Mouse (Mus musculus) kidney, embryonic 16.5 days (tissue): Measurements from ENCODE around the gene Tarsl2. TPM values are rescaled to one million over a fixed set of nuclear protein-coding genes. Genes with fewer than 3 reads are reported as not detected.

Experiments
- ATAC-seq: fragments of 200-750 bp; cut with Nextera tagmentation; 2 replicates; pipeline ENCODE4 v1.8.0; 2017; ENCODE audit warnings: moderate TSS enrichment; ENCODE audit not compliant: low FRiP score, low TSS enrichment
- H3K27ac ChIP-seq: fragments of 300-500 bp; sonication (generic); 2 replicates; pipeline ENCODE4 v1.5.1; 2014; ENCODE audit warnings: low read length
- H3K27me3 ChIP-seq: fragments of 300-500 bp; sonication (generic); 2 replicates; pipeline ENCODE4 v1.6.1; 2014; ENCODE audit warnings: low read length, control low read depth, mixed read lengths; ENCODE audit not compliant: insufficient read depth
- H3K36me3 ChIP-seq: fragments of 300-500 bp; sonication (generic); 2 replicates; pipeline ENCODE4 v1.6.1; 2014; ENCODE audit warnings: low read length, control low read depth, mixed read lengths; ENCODE audit not compliant: insufficient read depth
- H3K4me1 ChIP-seq: fragments of 300-500 bp; sonication (generic); 2 replicates; pipeline ENCODE4 v1.6.1; 2014; ENCODE audit warnings: low read length, control low read depth, mixed read lengths; ENCODE audit not compliant: insufficient read depth
- H3K4me2 ChIP-seq: fragments of 300-500 bp; sonication (generic); replicated peaks from 2 replicates; pipeline ENCODE4 v1.6.1; 2014; ENCODE audit warnings: low read depth, low read length
- H3K4me3 ChIP-seq: fragments of 300-500 bp; sonication (generic); 2 replicates; pipeline ENCODE4 v1.5.1; 2014; ENCODE audit warnings: mild to moderate bottlenecking, low read length
- H3K9ac ChIP-seq: fragments of 300-500 bp; sonication (generic); replicated peaks from 2 replicates; pipeline ENCODE4 v1.6.1; 2014; ENCODE audit warnings: low read length
- H3K9me3 ChIP-seq: fragments of 300-500 bp; sonication (generic); 2 replicates; pipeline ENCODE4 v1.6.1; 2016; ENCODE audit warnings: low read length, control low read depth
- WGBS: fragments of 180-500 bp; shearing (Covaris S2); extraction: QIAGEN DNeasy Blood & Tissue Kit; methylation state at CpG from one replicate; pipeline ENCODE4 v1.1.7; 2014; 5-methylcytosine and 5-hydroxymethylcytosine counted together
- polyA plus RNA-seq: library from polyadenylated mRNA; unstranded; fragments of >200 nt; fragmentation: Nextera tagmentation; extraction: Ambion mirVana; gene quantifications from 2 replicates; pipeline ENCODE4 v1.2.1, GENCODE M21; 2015

The Tarsl2 gene
- polyA plus RNA-seq, result 9.8 and 11.0 TPM in 2 replicates

GRCm38 (mm10) chr7:65644643-65645351 lies at the start of gene Tarsl2:
TSS of gene Tarsl2 (plus strand) at chr7:65644898.
- no peaks in the 10 kb centered on the region; the same call in 1 of the 2 replicates for H3K9me3 ChIP-seq
- peak within 1 kb of the TSS; percentile 87 for H3K4me2 ChIP-seq
- H3K4me1 ChIP-seq, result peaks cover 7% of the 10 kb centered on the region; the same call in 1 of the 2 replicates
- peak within 1 kb of the TSS; percentile 74 for H3K4me3 ChIP-seq
- H3K27ac ChIP-seq, result peak within 1 kb of the TSS; percentile 78
- peaks cover 17% of the 10 kb centered on the region for H3K36me3 ChIP-seq
- WGBS, result under 1% methylated on average over 59 of the region's 64 CpGs
- peak within 1 kb of the TSS; percentile 84 for H3K9ac ChIP-seq
- peak; percentile 97 for ATAC-seq
- peaks cover 7% of the 10 kb centered on the region for H3K27me3 ChIP-seq

- Histone ChIP-seq H3K27me3 (no peaks in the 10 kb centered on the region), H3K9me3 (no peaks in the 10 kb centered on the region), H3K27ac (no peak overlapping the region), H3K4me3 (no peak overlapping the region), H3K4me2 (no peak overlapping the region), H3K9ac (no peak overlapping the region), H3K4me1 (no peaks in the 10 kb centered on the region), H3K36me3 (no peaks in the 10 kb centered on the region)
- WGBS, result 77% methylated on average over 3 of the region's 3 CpGs
- no peak for ATAC-seq
Measured at GRCm38 (mm10) chr7:65606124-65606523, 38.6 kb upstream of the Tarsl2 start.

- no peak overlapping the region for H3K9ac ChIP-seq
- no peak overlapping the region for H3K27ac ChIP-seq
- no peaks in the 10 kb centered on the region for H3K9me3 ChIP-seq
- H3K27me3 ChIP-seq, result no peaks in the 10 kb centered on the region
- H3K4me1 ChIP-seq, result no peaks in the 10 kb centered on the region
- WGBS, result 70% methylated on average over 5 of the region's 5 CpGs
- no peak for ATAC-seq
- no peaks in the 10 kb centered on the region for H3K36me3 ChIP-seq
- H3K4me2 ChIP-seq, result no peak overlapping the region
- H3K4me3 ChIP-seq, result no peak overlapping the region
Measured at GRCm38 (mm10) chr7:65607003-65607402, 37.7 kb upstream of the Tarsl2 start.

- no peak for ATAC-seq
- Histone ChIP-seq H3K4me1 (no peaks in the 10 kb centered on the region), H3K4me2 (no peak overlapping the region), H3K27ac (no peak overlapping the region), H3K27me3 (no peaks in the 10 kb centered on the region), H3K36me3 (no peaks in the 10 kb centered on the region), H3K4me3 (no peak overlapping the region), H3K9me3 (no peaks in the 10 kb centered on the region), H3K9ac (no peak overlapping the region)
- 78% methylated on average over 5 of the region's 5 CpGs for WGBS
Measured at GRCm38 (mm10) chr7:65610171-65610570, 34.5 kb upstream of the Tarsl2 start.

GRCm38 (mm10) chr7:65610673-65611072 lies 34.0 kb upstream of the Tarsl2 start:
- Histone ChIP-seq H3K27me3 (no peaks in the 10 kb centered on the region), H3K27ac (no peak overlapping the region), H3K36me3 (no peaks in the 10 kb centered on the region), H3K9ac (no peak overlapping the region), H3K4me1 (no peaks in the 10 kb centered on the region), H3K9me3 (no peaks in the 10 kb centered on the region), H3K4me3 (no peak overlapping the region), H3K4me2 (no peak overlapping the region)
- WGBS, result 70% methylated on average over 8 of the region's 8 CpGs
- ATAC-seq, result no peak

GRCm38 (mm10) chr7:65611298-65611697 lies 33.4 kb upstream of the Tarsl2 start:
- H3K27ac ChIP-seq, result no peak overlapping the region
- H3K4me3 ChIP-seq, result no peak overlapping the region
- WGBS, result 55% methylated on average over 3 of the region's 3 CpGs
- no peaks in the 10 kb centered on the region for H3K4me1 ChIP-seq
- H3K36me3 ChIP-seq, result no peaks in the 10 kb centered on the region
- no peak for ATAC-seq
- H3K9ac ChIP-seq, result no peak overlapping the region
- no peaks in the 10 kb centered on the region for H3K9me3 ChIP-seq
- H3K4me2 ChIP-seq, result no peak overlapping the region
- H3K27me3 ChIP-seq, result no peaks in the 10 kb centered on the region

GRCm38 (mm10) chr7:65613723-65614122 lies 31.0 kb upstream of the Tarsl2 start:
- Histone ChIP-seq H3K9ac (no peak overlapping the region), H3K9me3 (no peaks in the 10 kb centered on the region), H3K4me1 (no peaks in the 10 kb centered on the region), H3K27ac (no peak overlapping the region), H3K4me2 (no peak overlapping the region), H3K36me3 (no peaks in the 10 kb centered on the region), H3K4me3 (no peak overlapping the region), H3K27me3 (no peaks in the 10 kb centered on the region)
- peak; percentile 80 for ATAC-seq
- 35% methylated on average over 5 of the region's 5 CpGs for WGBS

GRCm38 (mm10) chr7:65618751-65619150 lies 25.9 kb upstream of the Tarsl2 start:
- Histone ChIP-seq H3K9me3 (no peaks in the 10 kb centered on the region), H3K27me3 (no peaks in the 10 kb centered on the region), H3K4me1 (no peaks in the 10 kb centered on the region), H3K4me3 (no peak overlapping the region), H3K4me2 (no peak overlapping the region), H3K36me3 (no peaks in the 10 kb centered on the region), H3K27ac (no peak overlapping the region), H3K9ac (no peak overlapping the region)
- ATAC-seq, result no peak
- 59% methylated on average over 1 of the region's 1 CpGs for WGBS

GRCm38 (mm10) chr7:65620746-65621145 lies 24.0 kb upstream of the Tarsl2 start:
- Histone ChIP-seq H3K4me2 (no peak overlapping the region), H3K36me3 (no peaks in the 10 kb centered on the region), H3K27me3 (no peaks in the 10 kb centered on the region), H3K4me3 (no peak overlapping the region), H3K9me3 (no peaks in the 10 kb centered on the region), H3K9ac (no peak overlapping the region), H3K4me1 (no peaks in the 10 kb centered on the region), H3K27ac (no peak overlapping the region)
- WGBS, result 69% methylated on average over 7 of the region's 7 CpGs
- no peak for ATAC-seq

- ATAC-seq, result no peak
- H3K27ac ChIP-seq, result no peak overlapping the region
- 96% methylated on average over 3 of the region's 3 CpGs for WGBS
Measured at GRCm38 (mm10) chr7:65623330-65623729, 21.4 kb upstream of the Tarsl2 start.

More at GRCm38 (mm10) chr7:65623330-65623729, 21.4 kb upstream of the Tarsl2 start:
- no peak overlapping the region for H3K9ac ChIP-seq
- no peak overlapping the region for H3K4me3 ChIP-seq
- no peaks in the 10 kb centered on the region for H3K9me3 ChIP-seq
- H3K36me3 ChIP-seq, result no peaks in the 10 kb centered on the region
- H3K4me2 ChIP-seq, result no peak overlapping the region
- H3K27me3 ChIP-seq, result no peaks in the 10 kb centered on the region
- no peaks in the 10 kb centered on the region for H3K4me1 ChIP-seq
